Comparison of ENCODE assay signal across 10 mouse cellular contexts in genomic region chr4:87933701-87934337, GRCm38 (mm10).
DNase-seq lines count a peak whose midpoint lies in the region; ATAC-seq and TF ChIP-seq lines count a peak whose summit lies in the region.
"Had no signal": no experiment of that assay in that cellular context is flagged by ENCODE, and none has a peak within 500 bp of the region (broad histone marks: within the 10 kb centered on the region; RNA-seq: fewer than 3 reads in every experiment).

No protein-coding gene starts in this region.

- no peak for TF ChIP-seq CTCF in kidney, postnatal 0 days (IDR thresholded peaks at IDR 0.05; ENCODE audit: low read depth)
- TF ChIP-seq CTCF in embryonic fibroblast, embryonic 13.5 days (IDR thresholded peaks at IDR 0.05; ENCODE audit: borderline replicate concordance, insufficient read depth, low read length): no peak

- 0 out of 2 replicates have a peak, but pooled peaks cover 7% of the 10 kb centered on the region for H3K4me1 ChIP-seq in kidney, postnatal 0 days (replicated peaks; ENCODE audit: insufficient read depth, low read length)
- peaks cover 15% of the 10 kb centered on the region for H3K4me1 ChIP-seq in embryonic fibroblast, embryonic 13.5 days (ENCODE audit: control insufficient read depth, insufficient read depth, low read length)

- 61% methylated on average over 4 of the region's 4 CpGs for WGBS in kidney, postnatal 0 days

- H3K9me3 ChIP-seq in kidney, postnatal 0 days (replicated peaks; ENCODE audit: low read length): no peaks in the 10 kb centered on the region
- H3K9me3 ChIP-seq: megakaryocyte, embryonic 14.5 days had no signal

- peak; percentile 17 for DNase-seq in embryo, embryonic 11.5 days (ENCODE audit: low read depth, low spot score)
- no peak for DNase-seq in embryo, embryonic 10 days (ENCODE audit: low spot score)
- peak; percentile 60 for DNase-seq in kidney, postnatal 0 days (ENCODE audit: low spot score)
- no peak for DNase-seq in kidney, adult 18-20 months
- peak; percentile 51 for DNase-seq in lung, postnatal 10 days
- no peak for DNase-seq in right cerebral cortex, postnatal 25 days
- DNase-seq in B cell, adult 2 months: no peak
- DNase-seq: kidney, postnatal 25 days had no signal

- H3K36me3 ChIP-seq in kidney, postnatal 0 days (ENCODE audit: insufficient read depth, low read length): no peaks in the 10 kb centered on the region

- ATAC-seq in kidney, postnatal 0 days (replicated peaks; ENCODE audit: low FRiP score, low read depth): no peak

- TF ChIP-seq POLR2A in embryonic fibroblast, embryonic 13.5 days (IDR thresholded peaks at IDR 0.05; ENCODE audit: low read depth, low read length): no peak

- no peak overlapping the region for H3K9ac ChIP-seq in kidney, postnatal 0 days (ENCODE audit: low read depth, low read length)

- no peak overlapping the region for H3K4me2 ChIP-seq in kidney, postnatal 0 days (ENCODE audit: low read length)

- no peak overlapping the region for H3K4me3 ChIP-seq in kidney, postnatal 0 days (replicated peaks; ENCODE audit: low read depth, low read length)
- no peak overlapping the region for H3K4me3 ChIP-seq in embryonic fibroblast, embryonic 13.5 days (ENCODE audit: insufficient read depth, low read length)

- peak overlapping the region; percentile 1; the same call in 1 of the 2 replicates for H3K27ac ChIP-seq in kidney, postnatal 0 days
- peak overlapping the region; percentile 56 for H3K27ac ChIP-seq in embryonic fibroblast, embryonic 13.5 days (ENCODE audit: insufficient read depth, low read length)

- H3K27me3 ChIP-seq in kidney, postnatal 0 days (ENCODE audit: insufficient read depth, low read length): no peaks in the 10 kb centered on the region
- H3K27me3 ChIP-seq: megakaryocyte, embryonic 14.5 days had no signal

Comparison
In these comparisons a context has a peak if more than half of its experiments do, and no peak if none do; other contexts are left out.
1. DNase-seq: peak in embryo, embryonic 11.5 days (single experiment), kidney, postnatal 0 days (single experiment) and lung, postnatal 10 days (single experiment); none in embryo, embryonic 10 days (single experiment), kidney, adult 18-20 months (single experiment), right cerebral cortex, postnatal 25 days (single experiment) and B cell, adult 2 months (0 of 2).